ENCODE assay signal across 8 mouse cellular contexts in the genomic region with DNA sequence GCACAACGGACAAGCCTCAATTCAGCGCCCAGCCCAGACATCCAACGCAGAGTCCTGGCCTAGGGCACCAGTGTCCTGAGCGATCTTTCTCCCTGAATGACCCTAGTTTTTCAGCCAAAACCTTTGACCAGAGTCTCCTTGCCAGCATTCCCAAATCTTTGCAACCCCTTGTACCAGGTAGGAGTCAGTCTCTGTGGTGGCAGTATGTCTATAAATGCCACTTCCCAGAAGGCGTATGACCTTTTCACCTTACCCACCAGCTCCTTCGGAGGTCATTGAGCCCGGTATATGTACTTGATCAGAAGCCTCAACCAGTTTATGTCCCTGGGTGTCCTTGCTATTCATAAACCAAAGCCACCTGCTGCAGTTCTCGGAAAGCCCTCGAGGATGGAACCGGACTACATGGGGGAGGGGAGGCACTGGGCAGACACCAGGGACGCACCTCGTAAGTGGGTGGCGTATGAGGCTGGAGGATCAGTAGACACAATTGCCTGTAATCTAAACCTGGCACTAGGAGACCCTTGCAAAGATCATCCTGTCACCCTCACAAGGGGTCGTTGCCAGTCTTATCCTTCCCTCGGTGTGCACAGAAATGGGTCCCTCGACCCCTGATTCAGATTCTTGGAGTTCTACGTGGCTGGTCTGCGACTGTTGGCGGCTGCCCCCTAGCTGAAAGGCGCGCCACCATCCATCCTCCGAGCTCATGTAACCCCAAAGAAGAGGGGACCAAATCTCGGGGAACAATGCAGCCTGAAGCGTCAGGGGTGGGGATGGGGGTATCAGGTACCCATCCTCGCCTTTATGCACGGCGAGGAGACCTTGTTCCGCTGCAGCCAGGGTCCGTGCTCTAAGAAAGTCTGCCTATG. TPM values are rescaled to one million over a fixed set of nuclear protein-coding genes. Genes with fewer than 3 reads are reported as not detected.
DNase-seq lines count a peak whose midpoint lies in the region; ATAC-seq and TF ChIP-seq lines count a peak whose summit lies in the region.

No protein-coding gene starts in this region.

- TF ChIP-seq CTCF in Patski (IDR thresholded peaks at IDR 0.05), result peak; percentile 75

- peaks cover 37% of the 10 kb centered on the region for H3K4me1 ChIP-seq in hindbrain, embryonic 15.5 days (replicated peaks)

- H3K27me3 ChIP-seq in Patski, result no peaks in the 10 kb centered on the region
- H3K27me3 ChIP-seq in hindbrain, embryonic 15.5 days, result no peaks in the 10 kb centered on the region

- no peaks in the 10 kb centered on the region for H3K36me3 ChIP-seq in hindbrain, embryonic 15.5 days

- in situ Hi-C loops in Patski (cut with MboI; ENCODE audit: low pct_unique_long_range_greater_than_20kb), result loop anchor here (5.0 kb wide), 4 partner anchors 190 to 1160 kb away; no protein-coding TSS in a partner anchor

- POLR2A ChIA-PET in Patski (lab: Charles Lee), result no interaction called here

- ATAC-seq in Patski, result no peak
- ATAC-seq in hindbrain, embryonic 15.5 days (ENCODE audit: low FRiP score, low read depth), result peak; percentile 62

- peak overlapping the region; percentile 95 for H3K27ac ChIP-seq in hindbrain, embryonic 15.5 days (replicated peaks)

- H3K4me3 ChIP-seq in hindbrain, embryonic 15.5 days, result peak overlapping the region; percentile 78

- DNase-seq in Patski (ENCODE audit: low read depth, low spot score), result no peak
- peak; percentile 77 to 79 for DNase-seq in cerebellum, postnatal 10 days
- DNase-seq in frontal cortex, postnatal 36 days (ENCODE audit: low spot score in 2 of 2), result peak; percentile 75 to 76
- peak; percentile 52 to 71 for DNase-seq in left cerebral cortex, adult 18-20 months (ENCODE audit: low spot score in 2 of 2)
- peak; percentile 78 to 82 for DNase-seq in lung, postnatal 4 days
- DNase-seq in right cerebral cortex, adult 18-20 months, result peak; percentile 59
- DNase-seq in yolk sac, embryonic 10.5 days (ENCODE audit: low spot score), result peak; percentile 70

- peak overlapping the region; percentile 100 for H3K4me2 ChIP-seq in hindbrain, embryonic 15.5 days

- CTCF ChIA-PET in Patski (lab: Charles Lee), result interaction anchor here (1.0 kb wide), 1 partner anchor 122 kb away, joined by 3 read pairs; no protein-coding TSS in a partner anchor

- peak overlapping the region; percentile 86 for H3K9ac ChIP-seq in hindbrain, embryonic 15.5 days

- under 1% methylated on average over 29 of the region's 29 CpGs for WGBS in hindbrain, embryonic 15.5 days

- no peaks in the 10 kb centered on the region for H3K9me3 ChIP-seq in hindbrain, embryonic 15.5 days

RNA-seq across cellular contexts. Expression of gene Nrp1, which starts 0.6 kb away (rescaled TPM):
- polyA plus RNA-seq in Patski (2021), result 132 TPM
- 74.5 and 75.1 TPM in 2 replicates for polyA plus RNA-seq in hindbrain, embryonic 15.5 days (2015; fragmentation: Nextera tagmentation; extraction: Ambion mirVana)
- 10 to 100 TPM; 22.1 to 29.1 TPM for total RNA-seq in left cerebral cortex, adult 18-20 months (2021)
